Mouse (Mus musculus): Measurements from ENCODE around the gene Strn.

- TF ChIP-seq GATA1 (IDR thresholded peaks at IDR 0.05; ENCODE audit: borderline replicate concordance, low read length) (no peak), FLI1 (IDR thresholded peaks at IDR 0.05; ENCODE audit: low read length) (no peak)
Observed at GRCm38 (mm10) chr17:78763272-78763671, 26.3 kb upstream of the Strn start.
